Mouse (Mus musculus) intestine, postnatal 0 days (tissue): Measurements from ENCODE around the gene Ifnk. TPM values are rescaled to one million over a fixed set of nuclear protein-coding genes. Genes with fewer than 3 reads are reported as not detected.
A peak's percentile ranks its signal among the peaks of the same experiment; 100 is the strongest.

Experiments used
- ATAC-seq: fragments of 200-750 bp; cut with Nextera tagmentation; 2 replicates; pipeline ENCODE4 v1.8.0; 2017; ENCODE audit warnings: mild to moderate bottlenecking, moderate TSS enrichment, moderate library complexity
- H3K27ac ChIP-seq: fragments of 300-500 bp; sonication (generic); 2 replicates; pipeline ENCODE4 v1.5.1; 2014; ENCODE audit warnings: mild to moderate bottlenecking, low read depth, low read length, moderate library complexity
- H3K27me3 ChIP-seq: fragments of 300-500 bp; sonication (generic); replicated peaks from 2 replicates; pipeline ENCODE4 v1.6.1; 2014; ENCODE audit warnings: low read length, mixed read lengths; ENCODE audit not compliant: control insufficient read depth, insufficient read depth
- H3K36me3 ChIP-seq: fragments of 300-500 bp; sonication (generic); 2 replicates; pipeline ENCODE4 v1.6.1; 2014; ENCODE audit warnings: mild to moderate bottlenecking, moderate library complexity; ENCODE audit not compliant: control insufficient read depth, insufficient read depth
- H3K4me1 ChIP-seq: fragments of 300-500 bp; sonication (generic); replicated peaks from 2 replicates; pipeline ENCODE4 v1.6.1; 2014; ENCODE audit warnings: antibody characterized with exemption, low read length, mixed read lengths; ENCODE audit not compliant: control insufficient read depth, insufficient read depth
- H3K4me2 ChIP-seq: fragments of 300-500 bp; sonication (generic); replicated peaks from 2 replicates; pipeline ENCODE4 v1.6.1; 2014; ENCODE audit warnings: low read depth, mild to moderate bottlenecking, moderate library complexity
- H3K4me3 ChIP-seq: fragments of 300-500 bp; sonication (generic); 2 replicates; pipeline ENCODE4 v1.5.1; 2014; ENCODE audit warnings: low read depth, low read length
- H3K9ac ChIP-seq: fragments of 300-500 bp; sonication (generic); 2 replicates; pipeline ENCODE4 v1.6.1; 2014; ENCODE audit warnings: mild to moderate bottlenecking, low read depth, low read length
- H3K9me3 ChIP-seq: fragments of 300-500 bp; sonication (generic); 2 replicates; pipeline ENCODE4 v1.6.1; 2016; ENCODE audit warnings: mixed run types; ENCODE audit not compliant: control insufficient read depth
- CTCF ChIP-seq: sonication (generic); IDR thresholded peaks from 2 replicates; pipeline ENCODE4 v1.5.1; 2016; ENCODE audit warnings: low read depth, mild to moderate bottlenecking, control low read depth, antibody characterized with exemption, moderate library complexity
- WGBS: fragments of 180-500 bp; shearing (Covaris S2); extraction: QIAGEN DNeasy Blood & Tissue Kit; methylation state at CpG from one replicate; pipeline ENCODE4 v1.1.7; 2014; 5-methylcytosine and 5-hydroxymethylcytosine counted together
- polyA plus RNA-seq: library from polyadenylated mRNA; unstranded; fragments of >200 nt; fragmentation: Nextera tagmentation; extraction: Ambion mirVana; gene quantifications from 2 replicates; pipeline ENCODE4 v1.2.1, GENCODE M21; 2015

Ifnk gene
- polyA plus RNA-seq, 1 experiment from 2014 or later = 0.25 TPM

DNA sequence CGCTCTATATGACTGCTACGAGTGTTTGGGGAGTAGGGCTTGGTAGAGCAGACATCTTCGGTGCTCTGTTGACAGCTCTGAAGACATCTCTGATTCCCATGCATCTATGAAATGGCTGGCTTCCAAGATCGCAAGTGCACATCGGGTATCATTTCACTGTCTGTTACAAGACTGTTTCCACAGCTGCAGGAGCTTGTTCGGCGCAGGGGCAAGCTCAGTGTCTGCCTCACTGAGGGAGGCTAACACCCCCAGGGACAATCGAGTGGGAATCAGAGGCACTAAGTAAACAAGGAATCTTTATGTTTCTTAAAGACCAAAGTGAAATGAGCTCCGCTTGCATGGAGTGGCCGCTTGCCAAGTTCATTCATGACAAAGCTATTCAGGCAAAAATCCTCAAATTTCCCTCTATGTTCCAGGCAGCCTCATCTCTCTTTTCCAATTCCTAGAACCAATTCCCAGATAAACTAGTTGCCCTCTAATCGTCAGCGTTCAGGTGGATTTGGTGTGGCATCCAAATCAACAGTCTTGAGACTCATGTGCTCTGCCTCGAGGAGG is 17.8 kb downstream of the Ifnk start:
- peak overlapping the region; percentile 27; the same call in 1 of the 2 replicates for H3K4me2 ChIP-seq

DNA sequence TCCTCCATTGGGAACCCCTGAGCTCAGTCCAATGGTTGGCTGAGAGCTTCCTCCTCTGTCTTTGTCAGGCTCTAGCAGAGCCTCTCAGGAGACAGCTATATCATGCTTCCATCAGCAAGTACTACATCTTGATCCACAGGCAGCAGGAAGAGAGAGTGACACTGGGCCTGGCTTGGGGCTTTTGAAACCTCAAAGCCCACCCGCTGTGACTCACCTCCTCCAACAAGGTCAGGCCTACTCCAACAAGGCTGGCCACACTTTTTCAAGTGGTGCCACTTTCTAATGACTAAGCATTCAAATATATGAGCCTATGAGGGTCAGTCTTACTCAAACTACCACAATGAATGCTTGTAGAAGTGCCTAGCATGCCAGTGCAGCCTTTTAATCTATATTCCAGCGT is 20.6 kb downstream of the Ifnk start:
- H3K4me1 ChIP-seq = no peaks in the 10 kb centered on the region
- no peaks in the 10 kb centered on the region for H3K27me3 ChIP-seq
- no peak overlapping the region for H3K4me3 ChIP-seq
- H3K4me2 ChIP-seq = no peak overlapping the region
- H3K9me3 ChIP-seq = no peaks in the 10 kb centered on the region
- H3K36me3 ChIP-seq = no peaks in the 10 kb centered on the region; the same call in 1 of the 2 replicates
- no peak for TF ChIP-seq CTCF
- H3K9ac ChIP-seq = no peak overlapping the region
- WGBS = 92% methylated on average over 2 of the region's 2 CpGs
- no peak overlapping the region for H3K27ac ChIP-seq
- no peak for ATAC-seq

More for the DNA sequence above, 17.8 kb downstream of the Ifnk start:
- Histone ChIP-seq H3K9ac (no peak overlapping the region), H3K4me1 (no peaks in the 10 kb centered on the region; the same call in 1 of the 2 replicates), H3K27ac (no peak overlapping the region), H3K27me3 (no peaks in the 10 kb centered on the region), H3K36me3 (no peaks in the 10 kb centered on the region; the same call in 1 of the 2 replicates), H3K9me3 (no peaks in the 10 kb centered on the region), H3K4me3 (no peak overlapping the region)
- no peak for ATAC-seq
- TF ChIP-seq CTCF = no peak
- 58% methylated on average over 13 of the region's 13 CpGs for WGBS

DNA sequence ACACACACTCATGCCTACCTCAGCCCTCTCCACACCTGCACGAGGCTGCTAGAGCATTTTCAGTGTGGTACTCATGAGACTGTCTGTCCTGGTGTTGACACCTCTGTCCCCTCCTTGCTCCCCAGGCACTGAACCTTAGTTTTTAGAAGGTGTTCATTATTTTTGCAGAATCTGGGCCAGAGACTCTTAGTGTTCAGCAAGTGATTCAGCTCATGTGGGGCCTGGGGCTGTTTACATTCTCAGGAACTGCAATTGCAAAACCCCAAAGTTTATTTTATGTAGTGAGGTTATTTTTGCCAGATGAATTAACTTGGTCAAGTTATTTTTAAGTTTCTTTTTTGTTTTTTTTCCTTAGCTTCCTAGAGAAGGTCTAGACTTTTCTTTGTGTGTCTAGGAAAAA is 21.7 kb downstream of the Ifnk start:
- Histone ChIP-seq H3K9me3 (no peaks in the 10 kb centered on the region), H3K36me3 (no peaks in the 10 kb centered on the region; the same call in 1 of the 2 replicates), H3K4me2 (no peak overlapping the region), H3K9ac (no peak overlapping the region), H3K4me3 (no peak overlapping the region), H3K27ac (no peak overlapping the region), H3K27me3 (no peaks in the 10 kb centered on the region), H3K4me1 (no peaks in the 10 kb centered on the region)
- ATAC-seq = no peak
- WGBS = 78% methylated on average over 1 of the region's 1 CpGs
- no peak for TF ChIP-seq CTCF

DNA sequence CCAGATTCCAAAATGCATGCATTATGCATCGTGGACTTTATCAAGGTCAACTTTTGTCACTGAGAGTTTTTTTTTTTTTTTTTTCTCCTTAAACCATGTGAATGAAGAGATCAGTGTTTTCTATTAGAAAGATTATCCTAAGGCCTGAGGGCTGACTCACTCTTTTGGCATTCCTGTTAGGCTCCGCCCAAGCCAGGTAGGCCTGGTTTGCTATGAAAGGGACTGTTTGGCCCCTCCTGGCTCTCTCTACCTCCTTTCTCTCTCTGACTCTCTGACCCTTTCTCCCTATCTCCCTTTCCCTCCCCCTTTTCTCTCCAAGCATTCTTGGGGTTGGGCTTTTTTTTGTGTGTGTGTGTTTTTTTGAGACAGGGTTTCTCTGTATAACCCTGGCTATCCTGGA is 23.7 kb downstream of the Ifnk start:
- no peaks in the 10 kb centered on the region; the same call in 1 of the 2 replicates for H3K36me3 ChIP-seq
- no peaks in the 10 kb centered on the region for H3K4me1 ChIP-seq
- H3K4me3 ChIP-seq = no peak overlapping the region
- no peak for TF ChIP-seq CTCF
- WGBS = 70% methylated on average over 2 of the region's 2 CpGs
- H3K4me2 ChIP-seq = no peak overlapping the region
- H3K27ac ChIP-seq = no peak overlapping the region
- H3K9ac ChIP-seq = no peak overlapping the region
- H3K27me3 ChIP-seq = no peaks in the 10 kb centered on the region
- no peaks in the 10 kb centered on the region for H3K9me3 ChIP-seq
- no peak for ATAC-seq

DNA sequence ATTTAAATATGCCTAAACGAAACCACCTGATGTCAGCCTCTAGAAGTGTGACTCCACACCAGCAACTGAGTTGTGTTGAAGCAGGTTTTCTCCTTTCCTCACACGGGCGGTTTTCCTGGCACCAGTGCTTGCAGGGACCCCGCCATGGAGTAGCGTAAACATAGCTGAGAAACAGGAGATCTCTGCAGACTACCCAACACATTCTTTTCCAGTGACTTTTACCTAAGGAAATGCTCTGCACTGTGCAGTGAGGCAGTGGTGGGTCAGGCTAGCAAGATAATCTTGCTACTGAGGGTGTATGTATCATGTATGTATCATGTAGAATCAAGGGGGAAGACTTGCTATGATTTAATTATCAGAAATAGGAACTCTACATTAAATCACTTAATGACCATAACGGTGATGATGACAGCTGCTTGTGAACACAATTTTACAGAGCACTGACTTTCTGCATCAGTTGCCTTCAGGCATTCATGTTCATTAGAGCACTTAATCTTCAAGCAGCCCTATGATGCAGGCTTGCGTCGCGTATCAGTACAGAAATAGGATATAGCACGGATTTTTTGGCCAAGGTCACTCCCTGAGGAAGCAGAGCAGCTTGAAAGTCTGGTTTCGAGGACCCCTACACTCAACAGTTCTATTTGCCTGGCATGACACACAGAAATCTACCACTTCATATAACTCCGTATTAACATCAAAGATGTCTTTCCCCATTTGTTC is 26.2 kb downstream of the Ifnk start:
- no peak for ATAC-seq
- Histone ChIP-seq H3K4me2 (no peak overlapping the region), H3K4me3 (no peak overlapping the region), H3K27ac (no peak overlapping the region), H3K27me3 (no peaks in the 10 kb centered on the region), H3K9ac (no peak overlapping the region), H3K36me3 (no peaks in the 10 kb centered on the region), H3K4me1 (no peaks in the 10 kb centered on the region), H3K9me3 (no peaks in the 10 kb centered on the region)
- TF ChIP-seq CTCF = no peak
- 76% methylated on average over 12 of the region's 12 CpGs for WGBS

DNA sequence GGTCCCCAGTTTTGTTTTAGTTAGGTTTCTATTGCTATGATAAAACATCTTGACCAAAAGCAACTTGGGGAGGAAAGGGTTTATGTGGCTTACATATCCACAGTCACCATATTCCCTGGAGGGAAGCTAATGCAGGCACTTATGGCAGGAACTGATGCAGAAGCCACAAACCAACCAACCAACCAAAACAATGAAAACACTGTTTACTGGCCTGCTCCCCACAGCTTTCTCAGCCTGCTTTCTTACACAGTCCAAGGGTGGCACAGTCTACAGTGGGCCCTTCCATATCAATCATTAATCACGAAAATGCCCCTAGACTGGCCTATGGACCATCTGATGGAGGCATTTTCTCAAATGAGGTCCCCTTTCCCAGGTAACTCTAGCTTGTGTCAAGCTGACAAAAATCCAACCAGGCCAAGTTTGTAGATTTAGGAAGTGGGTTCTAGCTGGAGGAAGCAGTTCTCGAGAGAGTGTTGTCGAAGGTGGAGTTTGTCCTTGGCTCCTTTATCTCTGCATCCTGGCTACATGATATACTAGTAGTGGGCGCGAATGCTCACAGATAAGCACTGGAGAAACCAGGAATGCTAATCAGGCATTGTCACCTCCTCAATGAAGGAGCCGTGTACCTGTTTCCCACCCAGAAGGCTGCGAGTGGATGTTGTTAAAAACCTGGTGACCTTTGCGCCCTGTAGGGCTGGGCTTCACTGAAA is 35.9 kb downstream of the Ifnk start:
- H3K27me3 ChIP-seq = no peaks in the 10 kb centered on the region
- TF ChIP-seq CTCF = no peak
- no peak overlapping the region for H3K4me3 ChIP-seq
- WGBS = 53% methylated on average over 8 of the region's 8 CpGs
- H3K27ac ChIP-seq = no peak overlapping the region
- H3K4me1 ChIP-seq = no peaks in the 10 kb centered on the region
- H3K9ac ChIP-seq = no peak overlapping the region
- no peaks in the 10 kb centered on the region for H3K9me3 ChIP-seq
- ATAC-seq = no peak
- H3K4me2 ChIP-seq = no peak overlapping the region
- H3K36me3 ChIP-seq = 0 out of 2 replicates have a peak, but pooled peaks cover 6% of the 10 kb centered on the region
